Mouse (Mus musculus) cerebellum, adult 2 months (tissue): ENCODE data around the gene Pgpep1l. TPM values are rescaled to one million over a fixed set of nuclear protein-coding genes. Genes with fewer than 3 reads are reported as not detected.

ENCODE experiments used
- DNase-seq, 2 experiments: peaks; one replicate each; pipeline ENCODE4 v3.0.0; 2021
- H3K27ac ChIP-seq: fragments of 200-500 bp; 2 replicates; pipeline ENCODE4 v1.5.1; 2012; ENCODE audit warnings: low read length, control low read depth, inconsistent platforms; ENCODE audit not compliant: insufficient read depth
- H3K27me3 ChIP-seq: fragments of 200-500 bp; 2 replicates; pipeline ENCODE4 v1.6.1; 2012; ENCODE audit warnings: inconsistent platforms, mild to moderate bottlenecking, low read length, moderate library complexity; ENCODE audit not compliant: control insufficient read depth, insufficient read depth
- H3K4me1 ChIP-seq: fragments of 200-500 bp; 2 replicates; pipeline ENCODE4 v1.6.1; 2011; ENCODE audit warnings: low read length; ENCODE audit not compliant: control insufficient read depth, insufficient read depth
- H3K4me3 ChIP-seq: fragments of 200-500 bp; replicated peaks from 2 replicates; pipeline ENCODE3; 2011; ENCODE audit warnings: mild to moderate bottlenecking, low read depth, low read length, control low read depth; ENCODE audit not compliant: insufficient read depth
- CTCF ChIP-seq: fragments of 200-500 bp; IDR thresholded peaks from 2 replicates; pipeline ENCODE4 v1.5.1; 2011; ENCODE audit warnings: low read depth, mild to moderate bottlenecking, control low read depth, low read length, moderate library complexity, borderline replicate concordance; ENCODE audit not compliant: insufficient read depth
- POLR2A ChIP-seq: fragments of 200-500 bp; IDR thresholded peaks from 2 replicates; pipeline ENCODE4 v1.6.1; 2011; ENCODE audit warnings: low read length, control low read depth, borderline replicate concordance; ENCODE audit not compliant: insufficient read depth
- WGBS: fragments of 180-500 bp; shearing (Covaris S2); methylation state at CpG from one replicate; pipeline ENCODE4 v1.1.7; 2018; 5-methylcytosine and 5-hydroxymethylcytosine counted together
- polyA plus RNA-seq: library from polyadenylated mRNA; depleted of rRNA; stranded (reverse); fragments of >200 nt; gene quantifications from 2 replicates; pipeline ENCODE4 v1.2.3, GENCODE M21; 2012

Pgpep1l gene
- polyA plus RNA-seq, 1 experiment = 0.36 TPM

- TF ChIP-seq POLR2A = no peak
- TF ChIP-seq CTCF = no peak
- Histone ChIP-seq H3K27ac (no peak overlapping the region), H3K4me1 (0 out of 2 replicates have a peak, but pooled peaks cover 8% of the 10 kb centered on the region), H3K27me3 (no peaks in the 10 kb centered on the region), H3K4me3 (no peak overlapping the region)
- no peak for DNase-seq
- WGBS = 73% methylated on average over 9 of the region's 9 CpGs
Observed at GRCm38 (mm10) chr7:68274951-68275350, 10.9 kb upstream of the Pgpep1l start.

- no peak overlapping the region for H3K27ac ChIP-seq
- no peaks in the 10 kb centered on the region for H3K27me3 ChIP-seq
- no peak overlapping the region for H3K4me3 ChIP-seq
- DNase-seq = no peak
- no peak for TF ChIP-seq CTCF
- no peak for TF ChIP-seq POLR2A
- 93% methylated on average over 2 of the region's 2 CpGs for WGBS
- H3K4me1 ChIP-seq = 0 out of 2 replicates have a peak, but pooled peaks cover 8% of the 10 kb centered on the region
Observed at GRCm38 (mm10) chr7:68274218-68274617, 10.2 kb upstream of the Pgpep1l start.

GRCm38 (mm10) chr7:68273515-68273914 lies 9.5 kb upstream of the Pgpep1l start, which contains the start of gene Fam169b:
Gene Fam169b, plus strand, starts transcription at chr7:68273839.
- H3K27ac ChIP-seq = no peak within 1 kb of the TSS
- TF ChIP-seq CTCF (no peak), POLR2A (no peak)
- DNase-seq = no peak
- no peak within 1 kb of the TSS for H3K4me3 ChIP-seq
- H3K27me3 ChIP-seq = no peaks in the 10 kb centered on the region
- H3K4me1 ChIP-seq = 0 out of 2 replicates have a peak, but pooled peaks cover 8% of the 10 kb centered on the region

- Histone ChIP-seq H3K4me1 (0 out of 2 replicates have a peak, but pooled peaks cover 8% of the 10 kb centered on the region), H3K27me3 (no peaks in the 10 kb centered on the region), H3K4me3 (no peak overlapping the region), H3K27ac (no peak overlapping the region)
- WGBS = 90% methylated on average over 10 of the region's 10 CpGs
- TF ChIP-seq POLR2A = no peak
- no peak for TF ChIP-seq CTCF
- no peak for DNase-seq
Observed at GRCm38 (mm10) chr7:68272607-68273006, 8.6 kb upstream of the Pgpep1l start.

GRCm38 (mm10) chr7:68271816-68272215 lies 7.8 kb upstream of the Pgpep1l start:
- no peaks in the 10 kb centered on the region for H3K27me3 ChIP-seq
- no peak for TF ChIP-seq POLR2A
- no peak for TF ChIP-seq CTCF
- H3K4me1 ChIP-seq = 0 out of 2 replicates have a peak, but pooled peaks cover 3% of the 10 kb centered on the region
- H3K27ac ChIP-seq = no peak overlapping the region
- no peak for DNase-seq
- no peak overlapping the region for H3K4me3 ChIP-seq
- 94% methylated on average over 6 of the region's 6 CpGs for WGBS

GRCm38 (mm10) chr7:68270551-68270950 lies 6.5 kb upstream of the Pgpep1l start:
- no peak for DNase-seq
- Histone ChIP-seq H3K4me3 (no peak overlapping the region), H3K4me1 (no peaks in the 10 kb centered on the region), H3K27me3 (no peaks in the 10 kb centered on the region), H3K27ac (no peak overlapping the region)
- TF ChIP-seq POLR2A = no peak
- TF ChIP-seq CTCF = no peak
- 74% methylated on average over 4 of the region's 4 CpGs for WGBS

GRCm38 (mm10) chr7:68266691-68267090 lies 2.7 kb upstream of the Pgpep1l start:
- 25% methylated on average over 6 of the region's 6 CpGs for WGBS
- DNase-seq = no peak
- H3K4me3 ChIP-seq = no peak overlapping the region
- no peak for TF ChIP-seq POLR2A
- no peak for TF ChIP-seq CTCF
- H3K4me1 ChIP-seq = peaks cover 4% of the 10 kb centered on the region; the same call in 1 of the 2 replicates
- no peaks in the 10 kb centered on the region for H3K27me3 ChIP-seq
- H3K27ac ChIP-seq = no peak overlapping the region

GRCm38 (mm10) chr7:68265391-68265790 lies 1.4 kb upstream of the Pgpep1l start:
- 44% methylated on average over 7 of the region's 7 CpGs for WGBS
- no peak overlapping the region for H3K27ac ChIP-seq
- peaks cover 4% of the 10 kb centered on the region; the same call in 1 of the 2 replicates for H3K4me1 ChIP-seq
- DNase-seq = no peak
- H3K4me3 ChIP-seq = no peak overlapping the region
- no peaks in the 10 kb centered on the region for H3K27me3 ChIP-seq
- TF ChIP-seq CTCF (no peak), POLR2A (no peak)
